Mouse (Mus musculus): ENCODE results near the gene Gad2. TPM values are rescaled to one million over a fixed set of nuclear protein-coding genes. Genes with fewer than 3 reads are reported as not detected.

The Gad2 gene
- total and polyA plus RNA-seq, 3 experiments = 0.04 TPM; not detected in 2

DNA sequence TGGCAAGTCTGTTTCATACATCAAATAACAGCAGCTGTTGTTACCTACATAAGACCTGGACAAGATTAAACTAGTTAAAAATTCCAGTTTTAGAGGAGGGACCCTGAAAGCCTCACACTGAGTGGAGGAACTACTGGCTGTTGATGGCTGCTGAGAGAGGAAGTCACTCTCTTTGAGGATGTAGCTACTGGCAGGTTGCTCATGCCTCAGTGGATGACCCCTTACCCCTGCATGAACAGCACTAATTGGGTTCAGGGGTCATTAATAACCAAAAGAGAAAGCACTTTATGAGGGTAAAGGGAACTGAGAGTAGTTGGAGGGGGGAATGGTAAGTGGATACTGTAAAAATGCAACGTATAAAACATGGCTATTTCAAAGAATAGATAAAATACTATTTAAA is 105.1 kb downstream of the Gad2 start:
- no peak overlapping the region for H3K9ac ChIP-seq (ENCODE audit: insufficient read depth, low read depth)
- H3K36me3 ChIP-seq (replicated peaks in 1 of 2; ENCODE audit: control insufficient read depth in 1 of 2, insufficient read depth in 1 of 2, low read length in 1 of 2) = no peaks in the 10 kb centered on the region
- H3K4me1 ChIP-seq (ENCODE audit: control insufficient read depth in 1 of 2, insufficient read depth in 2 of 2) = peaks cover 0 to 5% of the 10 kb centered on the region in 2 experiments; a peak in 1 of 4 replicates
- dilution Hi-C loops (cut with MboI; ENCODE audit: extremely low pct_ligation_motif_present, extremely low pct_unique_long_range_greater_than_20kb, low sequenced_read_pairs) = no loop called here
- H3K79me2 ChIP-seq (replicated peaks; ENCODE audit: control insufficient read depth, extremely low read depth, insufficient read depth, poor library complexity, severe bottlenecking) = no peaks in the 10 kb centered on the region
- in situ Hi-C loops (cut with MboI; ENCODE audit: low pct_ligation_motif_present, low pct_unique_long_range_greater_than_20kb, low sequenced_read_pairs) = no loop called here
- H3K27ac ChIP-seq (ENCODE audit: insufficient read depth, low read depth) = no peak overlapping the region
- no peaks in the 10 kb centered on the region for H3K27me3 ChIP-seq (replicated peaks)
- H3K4me3 ChIP-seq (replicated peaks in 1 of 3; ENCODE audit: low read depth in 2 of 3, low read length in 2 of 3, poor library complexity in 1 of 3) = no peak overlapping the region
- TF ChIP-seq MEF2A (IDR thresholded peaks at IDR 0.05; ENCODE audit: borderline replicate concordance, low read depth, low read length) = no peak
- no peak for TF ChIP-seq BHLHE40 (IDR thresholded peaks at IDR 0.05; ENCODE audit: low read depth, low read length)
- TF ChIP-seq ZNF384 (IDR thresholded peaks at IDR 0.05; ENCODE audit: low read depth, low read length) = no peak
- no peak for TF ChIP-seq ZC3H11A (IDR thresholded peaks at IDR 0.05; ENCODE audit: low read depth, low read length)
- no peak for TF ChIP-seq MXI1 (IDR thresholded peaks at IDR 0.05; ENCODE audit: low read depth, low read length)
- TF ChIP-seq MYC (IDR thresholded peaks at IDR 0.05; ENCODE audit: low read depth, low read length) = no peak
- no peak for TF ChIP-seq MAZ (IDR thresholded peaks at IDR 0.05; ENCODE audit: low read depth, low read length)
- TF ChIP-seq KAT2A (IDR thresholded peaks at IDR 0.05; ENCODE audit: insufficient replicate concordance, low read length) = no peak
- no peak for TF ChIP-seq IRF4 (IDR thresholded peaks at IDR 0.05; ENCODE audit: low read depth, low read length)
- TF ChIP-seq SIN3A (IDR thresholded peaks at IDR 0.05; ENCODE audit: low read length) = no peak
- TF ChIP-seq MAX (IDR thresholded peaks at IDR 0.05; ENCODE audit: low read length) = no peak
- TF ChIP-seq PAX5 (IDR thresholded peaks at IDR 0.05; ENCODE audit: low read length) = no peak
- TF ChIP-seq ELF1 (IDR thresholded peaks at IDR 0.05; ENCODE audit: low read depth, low read length) = no peak
- no peak for TF ChIP-seq ETS1 (conservative IDR thresholded peaks at IDR 0.05; ENCODE audit: low read depth, low read length)
- TF ChIP-seq JUND (conservative IDR thresholded peaks at IDR 0.05; ENCODE audit: low read depth, low read length) = no peak
- no peak for TF ChIP-seq HCFC1 (IDR thresholded peaks at IDR 0.05; ENCODE audit: low read depth, low read length)
- TF ChIP-seq TCF12 (IDR thresholded peaks at IDR 0.05; ENCODE audit: low read depth, low read length) = no peak
- no peak for TF ChIP-seq JUN (IDR thresholded peaks at IDR 0.05; ENCODE audit: insufficient read depth, low read depth, low read length)
- TF ChIP-seq POLR2AphosphoS2 (IDR thresholded peaks at IDR 0.05; ENCODE audit: low read depth, low read length) = no peak
- TF ChIP-seq ZKSCAN1 (IDR thresholded peaks at IDR 0.05; ENCODE audit: borderline replicate concordance, low read depth, low read length) = no peak
- no peaks in the 10 kb centered on the region for H3K9me3 ChIP-seq (replicated peaks; ENCODE audit: low read length)
- no peak overlapping the region for H3K4me2 ChIP-seq (ENCODE audit: insufficient read depth, low read depth, poor library complexity, severe bottlenecking)
- DNase-seq (ENCODE audit: extremely low read depth) = peak; percentile 11

DNA sequence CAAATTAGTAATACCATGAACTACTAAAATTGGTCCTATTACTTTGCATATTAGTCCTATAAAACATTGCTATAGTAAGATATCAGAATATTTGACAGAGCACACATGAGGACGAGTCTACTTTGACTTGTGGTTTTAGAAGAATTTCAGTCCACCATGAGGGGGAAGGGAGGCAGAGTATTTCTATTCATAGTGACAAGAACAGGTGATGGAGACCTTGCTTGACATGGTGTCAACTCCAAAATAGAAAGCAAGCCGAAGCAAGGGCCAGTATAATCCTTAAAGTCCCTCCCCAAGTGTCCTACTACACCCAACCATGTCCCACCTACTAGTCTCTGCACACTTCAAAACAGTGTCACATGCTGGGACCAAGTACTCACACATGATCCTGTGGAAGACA is 114.1 kb downstream of the Gad2 start:
- H3K4me2 ChIP-seq (ENCODE audit: insufficient read depth, low read depth, poor library complexity, severe bottlenecking) = no peak overlapping the region
- no peaks in the 10 kb centered on the region for H3K4me1 ChIP-seq (ENCODE audit: control insufficient read depth in 1 of 2, insufficient read depth in 2 of 2)
- H3K79me2 ChIP-seq (replicated peaks; ENCODE audit: control insufficient read depth, extremely low read depth, insufficient read depth, poor library complexity, severe bottlenecking) = no peaks in the 10 kb centered on the region
- in situ Hi-C loops (cut with MboI; ENCODE audit: low pct_ligation_motif_present, low pct_unique_long_range_greater_than_20kb, low sequenced_read_pairs) = no loop called here
- H3K27me3 ChIP-seq (replicated peaks) = no peaks in the 10 kb centered on the region
- dilution Hi-C loops (cut with MboI; ENCODE audit: extremely low pct_ligation_motif_present, extremely low pct_unique_long_range_greater_than_20kb, low sequenced_read_pairs) = no loop called here
- no peak overlapping the region for H3K9ac ChIP-seq (ENCODE audit: insufficient read depth, low read depth)
- DNase-seq (ENCODE audit: extremely low read depth) = no peak
- TF ChIP-seq TBP (conservative IDR thresholded peaks at IDR 0.05; ENCODE audit: low read depth, low read length) (no peak), ELF1 (IDR thresholded peaks at IDR 0.05; ENCODE audit: low read depth, low read length) (no peak), JUN (IDR thresholded peaks at IDR 0.05; ENCODE audit: insufficient read depth, low read depth, low read length) (no peak), SIN3A (IDR thresholded peaks at IDR 0.05; ENCODE audit: low read length) (no peak), RCOR1 (conservative IDR thresholded peaks at IDR 0.05; ENCODE audit: low read depth, low read length) (no peak), CHD2 (IDR thresholded peaks at IDR 0.05; ENCODE audit: low read length) (no peak), CTCF (conservative IDR thresholded peaks at IDR 0.05 in 1 of 2, IDR thresholded peaks at IDR 0.05 in 1 of 2; ENCODE audit: low read depth in 2 of 2, low read length in 2 of 2) (no peak), KAT2A (IDR thresholded peaks at IDR 0.05; ENCODE audit: insufficient replicate concordance, low read length) (no peak), PAX5 (IDR thresholded peaks at IDR 0.05; ENCODE audit: low read length) (no peak), GABPA (IDR thresholded peaks at IDR 0.05; ENCODE audit: insufficient replicate concordance, low read depth, low read length) (no peak), BHLHE40 (IDR thresholded peaks at IDR 0.05; ENCODE audit: low read depth, low read length) (no peak), UBTF (IDR thresholded peaks at IDR 0.05; ENCODE audit: low read depth, low read length) (no peak), POLR2AphosphoS2 (IDR thresholded peaks at IDR 0.05; ENCODE audit: low read depth, low read length) (no peak), JUND (conservative IDR thresholded peaks at IDR 0.05; ENCODE audit: low read depth, low read length) (no peak), TCF12 (IDR thresholded peaks at IDR 0.05; ENCODE audit: low read depth, low read length) (no peak)
- H3K4me3 ChIP-seq (replicated peaks in 1 of 3; ENCODE audit: low read depth in 2 of 3, low read length in 2 of 3, poor library complexity in 1 of 3) = no peak overlapping the region
- no peak overlapping the region for H3K27ac ChIP-seq (ENCODE audit: insufficient read depth, low read depth)
- no peaks in the 10 kb centered on the region for H3K36me3 ChIP-seq (replicated peaks in 1 of 2; ENCODE audit: control insufficient read depth in 1 of 2, insufficient read depth in 1 of 2, low read length in 1 of 2)
- H3K9me3 ChIP-seq (replicated peaks; ENCODE audit: low read length) = peaks cover 4% of the 10 kb centered on the region

All from CH12.LX (cell line).